Mouse (Mus musculus) E14TG2a.4 (cell line): ENCODE data around the gene Cib3.

Source experiments
- CTCF ChIP-seq: conservative IDR thresholded peaks from 2 replicates; pipeline ENCODE4 v1.5.1; 2014; ENCODE audit warnings: low read length
- NANOG ChIP-seq: IDR thresholded peaks from 2 replicates; pipeline ENCODE4 v1.6.1; 2014; ENCODE audit warnings: borderline replicate concordance, low read length, mixed read lengths

GRCm38 (mm10) chr8:72240403-72240763 lies 27.7 kb upstream of the Cib3 start:
- TF ChIP-seq CTCF (no peak), NANOG (no peak)
